Mouse (Mus musculus) adrenal gland, postnatal 10 days (tissue): ENCODE results near the gene Ntmt1. TPM values are rescaled to one million over a fixed set of nuclear protein-coding genes. Genes with fewer than 3 reads are reported as not detected.

ENCODE experiments used
- DNase-seq: peaks from one replicate; pipeline ENCODE4 v3.0.0; 2021; ENCODE audit warnings: mixed read lengths
- total RNA-seq, 2 experiments: library from RNA; stranded (reverse); gene quantifications; 2 replicates each; pipeline ENCODE4 v1.2.3; 2021

Gene Ntmt1
- total RNA-seq, 2 experiments from 2014 or later = 33.4 to 34.9 TPM

DNA sequence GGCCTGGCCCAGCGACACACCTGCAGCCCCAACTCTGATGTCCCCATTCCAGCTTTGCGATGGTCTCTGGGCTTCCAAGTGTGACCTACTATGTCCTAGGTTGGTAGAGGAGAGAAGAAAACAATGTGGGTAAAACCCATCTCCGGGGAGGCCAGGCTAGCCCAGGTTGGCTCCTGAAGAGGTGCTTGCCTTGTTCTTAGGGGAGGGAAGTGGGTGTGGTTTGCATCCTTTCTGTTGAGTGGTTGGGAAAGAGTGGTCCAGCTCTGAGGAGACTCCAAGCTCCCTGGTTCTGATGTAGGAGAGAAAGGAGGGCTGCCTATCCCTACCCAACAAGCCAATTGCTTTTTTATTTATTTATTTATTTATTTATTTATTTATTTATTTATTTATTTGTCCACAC lies 57.8 kb downstream of the Ntmt1 start:
- no peak for DNase-seq

DNA sequence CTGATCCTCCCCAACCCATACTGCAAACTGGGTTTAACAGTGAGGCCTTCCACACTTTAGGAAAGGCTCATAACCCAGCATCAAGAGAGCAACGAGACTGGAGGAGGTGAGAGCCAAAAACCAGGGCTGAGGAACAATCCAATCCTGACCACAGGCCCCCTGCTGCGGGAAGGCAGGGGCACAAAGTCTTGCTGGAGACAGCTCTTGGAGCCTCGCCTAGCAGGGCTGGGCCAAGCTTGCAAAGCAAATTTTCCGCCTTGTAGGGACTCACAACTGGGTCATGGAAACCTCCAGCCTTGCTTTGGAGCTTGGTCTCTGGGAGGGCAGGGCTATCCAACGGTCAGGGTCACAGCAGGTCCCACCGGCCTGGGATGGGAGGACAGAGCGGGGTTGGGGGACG lies 63.2 kb downstream of the Ntmt1 start:
- DNase-seq = no peak

Other genes starting within 250 kb of the Ntmt1 start
- gene Cstad, start 212.8 kb upstream of the Ntmt1 start, total RNA-seq = 1 to 10 TPM; 1.7 to 3.7 TPM
- 1 to 10 TPM in 1 of 2 experiments, under 1 TPM in 1; 0.96 to 1.2 TPM for gene 1700001O22Rik, start 4.2 kb upstream of the Ntmt1 start, total RNA-seq
- 10 to 100 TPM; 17.2 to 19.6 TPM for gene Asb6, start 22.5 kb downstream of the Ntmt1 start, total RNA-seq
- gene Prrx2, start 27.1 kb downstream of the Ntmt1 start, total RNA-seq = 1 to 10 TPM; 2.3 to 4.0 TPM
- 10 to 100 TPM in 1 of 2 experiments, 1 to 10 TPM in 1; 9.1 to 12.0 TPM for gene Ptges, start 122.0 kb downstream of the Ntmt1 start, total RNA-seq
- 10 to 100 TPM; 38.8 to 44.0 TPM for gene Tor1b, start 145.1 kb downstream of the Ntmt1 start, total RNA-seq
- 10 to 100 TPM; 32.5 to 35.7 TPM for gene Tor1a, start 160.1 kb downstream of the Ntmt1 start, total RNA-seq
- gene BC005624, start 174.4 kb downstream of the Ntmt1 start, total RNA-seq = 10 to 100 TPM; 26.4 to 30.1 TPM
- gene Usp20, start 174.5 kb downstream of the Ntmt1 start, total RNA-seq = 10 to 100 TPM; 17.6 to 22.5 TPM